Mouse (Mus musculus): Measurements from ENCODE around the gene Atpaf1. TPM values are rescaled to one million over a fixed set of nuclear protein-coding genes. Genes with fewer than 3 reads are reported as not detected.

Atpaf1 gene
- polyA plus RNA-seq, 1 experiment from 2014 or later, result 73.0 TPM

GRCm38 (mm10) chr4:115782026-115782805 is 2.4 kb upstream of the Atpaf1 start:
- ATAC-seq (replicated peaks; ENCODE audit: low FRiP score, low TSS enrichment, low read depth), result no peak
- Histone ChIP-seq H3K36me3 (ENCODE audit: control insufficient read depth, insufficient read depth, low read length) (0 out of 2 replicates have a peak, but pooled peaks cover 6% of the 10 kb centered on the region), H3K4me2 (ENCODE audit: low read length) (no peak overlapping the region), H3K27ac (ENCODE audit: low read depth) (no peak overlapping the region), H3K4me3 (ENCODE audit: low read depth, low read length) (no peak overlapping the region), H3K27me3 (replicated peaks; ENCODE audit: control insufficient read depth, insufficient read depth, low read length) (no peaks in the 10 kb centered on the region), H3K9ac (ENCODE audit: low read length) (no peak overlapping the region), H3K9me3 (ENCODE audit: control insufficient read depth, low read length) (no peaks in the 10 kb centered on the region), H3K4me1 (replicated peaks; ENCODE audit: control insufficient read depth, insufficient read depth, low read length) (peaks cover 6% of the 10 kb centered on the region; the same call in 1 of the 2 replicates)
- 84% methylated on average over 5 of the region's 5 CpGs for WGBS
- DNase-seq (ENCODE audit: low spot score), result no peak

DNA sequence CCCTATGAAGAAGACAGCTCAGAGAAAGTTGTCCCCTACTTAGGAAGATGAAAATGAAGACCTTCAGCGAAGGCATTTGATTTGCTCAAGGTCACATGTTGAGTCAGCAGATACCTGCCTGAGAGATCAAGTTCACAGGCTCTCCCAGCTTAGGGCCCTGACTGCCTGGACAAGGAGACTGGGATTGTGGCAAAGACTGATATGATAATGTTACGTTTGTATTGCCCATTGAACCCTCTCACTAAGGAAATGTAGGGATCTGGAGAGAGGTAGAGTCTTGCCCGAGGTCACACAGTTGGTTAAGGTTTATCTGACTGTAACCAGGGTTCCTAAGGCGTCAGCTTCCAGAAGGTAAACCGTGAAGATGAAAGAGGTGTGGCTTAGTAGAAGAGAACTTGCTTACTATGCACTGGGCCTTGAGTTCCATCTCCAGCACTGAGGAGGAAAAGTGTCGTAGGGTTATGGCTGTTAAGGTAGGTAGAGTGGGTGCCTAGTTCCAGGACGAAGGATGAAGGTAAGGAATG is 961 bp downstream of the Atpaf1 start:
- peak overlapping the region; percentile 64; the same call in 1 of the 2 replicates for H3K27ac ChIP-seq (ENCODE audit: low read depth)
- peaks cover 19% of the 10 kb centered on the region for H3K36me3 ChIP-seq (ENCODE audit: control insufficient read depth, insufficient read depth, low read length)
- peak overlapping the region; percentile 81 for H3K9ac ChIP-seq (ENCODE audit: low read length)
- H3K27me3 ChIP-seq (replicated peaks; ENCODE audit: control insufficient read depth, insufficient read depth, low read length), result no peaks in the 10 kb centered on the region
- peaks cover 6% of the 10 kb centered on the region; the same call in 1 of the 2 replicates for H3K4me1 ChIP-seq (replicated peaks; ENCODE audit: control insufficient read depth, insufficient read depth, low read length)
- 44% methylated on average over 7 of the region's 7 CpGs for WGBS
- peak overlapping the region; percentile 69 for H3K4me3 ChIP-seq (ENCODE audit: low read depth, low read length)
- DNase-seq (ENCODE audit: low spot score), result no peak
- H3K4me2 ChIP-seq (ENCODE audit: low read length), result peak overlapping the region; percentile 82
- ATAC-seq (replicated peaks; ENCODE audit: low FRiP score, low TSS enrichment, low read depth), result peak; percentile 20; the same call in 1 of the 2 replicates
- no peaks in the 10 kb centered on the region for H3K9me3 ChIP-seq (ENCODE audit: control insufficient read depth, low read length)

GRCm38 (mm10) chr4:115790864-115791263 is 6.3 kb downstream of the Atpaf1 start:
- ATAC-seq (replicated peaks; ENCODE audit: low FRiP score, low TSS enrichment, low read depth), result no peak
- Histone ChIP-seq H3K9me3 (ENCODE audit: control insufficient read depth, low read length) (no peaks in the 10 kb centered on the region), H3K27me3 (replicated peaks; ENCODE audit: control insufficient read depth, insufficient read depth, low read length) (no peaks in the 10 kb centered on the region), H3K36me3 (ENCODE audit: control insufficient read depth, insufficient read depth, low read length) (peaks cover 49% of the 10 kb centered on the region), H3K4me2 (ENCODE audit: low read length) (no peak overlapping the region), H3K9ac (ENCODE audit: low read length) (no peak overlapping the region), H3K4me1 (replicated peaks; ENCODE audit: control insufficient read depth, insufficient read depth, low read length) (peaks cover 4% of the 10 kb centered on the region; the same call in 1 of the 2 replicates), H3K4me3 (ENCODE audit: low read depth, low read length) (no peak overlapping the region), H3K27ac (ENCODE audit: low read depth) (no peak overlapping the region)
- DNase-seq (ENCODE audit: low spot score), result no peak
- WGBS, result 77% methylated on average over 3 of the region's 3 CpGs

DNA sequence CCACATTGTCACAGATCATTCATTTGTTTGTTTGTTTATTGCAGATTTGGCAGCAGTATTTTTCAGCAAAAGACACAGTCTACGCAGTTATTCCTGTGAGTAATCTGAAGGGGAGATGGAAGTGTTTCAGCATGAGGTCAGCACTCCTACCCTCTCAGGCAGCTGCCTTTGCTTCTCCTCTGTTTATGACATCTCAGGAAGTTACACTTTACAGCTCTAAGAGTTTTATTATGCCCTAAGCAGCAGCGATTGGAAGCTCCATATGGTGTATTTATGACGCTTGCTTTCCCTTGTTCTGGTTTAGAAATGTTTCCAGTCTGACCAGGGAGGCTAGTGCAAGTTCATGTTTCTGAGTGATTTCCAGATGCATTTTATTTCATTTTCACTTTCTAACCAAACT is 10.7 kb downstream of the Atpaf1 start:
- Histone ChIP-seq H3K9ac (ENCODE audit: low read length) (no peak overlapping the region), H3K27me3 (replicated peaks; ENCODE audit: control insufficient read depth, insufficient read depth, low read length) (no peaks in the 10 kb centered on the region), H3K4me1 (replicated peaks; ENCODE audit: control insufficient read depth, insufficient read depth, low read length) (0 out of 2 replicates have a peak, but pooled peaks cover 3% of the 10 kb centered on the region), H3K4me2 (ENCODE audit: low read length) (no peak overlapping the region), H3K4me3 (ENCODE audit: low read depth, low read length) (no peak overlapping the region), H3K36me3 (ENCODE audit: control insufficient read depth, insufficient read depth, low read length) (peaks cover 76% of the 10 kb centered on the region), H3K9me3 (ENCODE audit: control insufficient read depth, low read length) (no peaks in the 10 kb centered on the region), H3K27ac (ENCODE audit: low read depth) (peak overlapping the region; percentile 52)
- peak; percentile 81 for ATAC-seq (replicated peaks; ENCODE audit: low FRiP score, low TSS enrichment, low read depth)
- no peak for DNase-seq (ENCODE audit: low spot score)
- 32% methylated on average over 3 of the region's 3 CpGs for WGBS

- Histone ChIP-seq H3K9me3 (ENCODE audit: control insufficient read depth, low read length) (no peaks in the 10 kb centered on the region), H3K27me3 (replicated peaks; ENCODE audit: control insufficient read depth, insufficient read depth, low read length) (no peaks in the 10 kb centered on the region), H3K27ac (ENCODE audit: low read depth) (no peak overlapping the region), H3K4me2 (ENCODE audit: low read length) (no peak overlapping the region), H3K36me3 (ENCODE audit: control insufficient read depth, insufficient read depth, low read length) (peaks cover 73% of the 10 kb centered on the region), H3K4me3 (ENCODE audit: low read depth, low read length) (no peak overlapping the region), H3K4me1 (replicated peaks; ENCODE audit: control insufficient read depth, insufficient read depth, low read length) (0 out of 2 replicates have a peak, but pooled peaks cover under 1% of the 10 kb centered on the region), H3K9ac (ENCODE audit: low read length) (no peak overlapping the region)
- no peak for DNase-seq (ENCODE audit: low spot score)
- ATAC-seq (replicated peaks; ENCODE audit: low FRiP score, low TSS enrichment, low read depth), result no peak
- WGBS, result 77% methylated on average over 3 of the region's 3 CpGs
Observed at GRCm38 (mm10) chr4:115799981-115800380, 15.4 kb downstream of the Atpaf1 start.

- H3K27ac ChIP-seq (ENCODE audit: low read depth), result no peak overlapping the region
- DNase-seq (ENCODE audit: low spot score) (no peak), ATAC-seq (replicated peaks; ENCODE audit: low FRiP score, low TSS enrichment, low read depth) (no peak)
- no peaks in the 10 kb centered on the region for H3K9me3 ChIP-seq (ENCODE audit: control insufficient read depth, low read length)
- H3K4me3 ChIP-seq (ENCODE audit: low read depth, low read length), result no peak overlapping the region
- peaks cover 31% of the 10 kb centered on the region for H3K36me3 ChIP-seq (ENCODE audit: control insufficient read depth, insufficient read depth, low read length)
- H3K9ac ChIP-seq (ENCODE audit: low read length), result no peak overlapping the region
- WGBS, result 85% methylated on average over 4 of the region's 4 CpGs
- H3K27me3 ChIP-seq (replicated peaks; ENCODE audit: control insufficient read depth, insufficient read depth, low read length), result no peaks in the 10 kb centered on the region
- no peaks in the 10 kb centered on the region for H3K4me1 ChIP-seq (replicated peaks; ENCODE audit: control insufficient read depth, insufficient read depth, low read length)
- H3K4me2 ChIP-seq (ENCODE audit: low read length), result no peak overlapping the region
Observed at GRCm38 (mm10) chr4:115812326-115812725, 27.7 kb downstream of the Atpaf1 start.

DNA sequence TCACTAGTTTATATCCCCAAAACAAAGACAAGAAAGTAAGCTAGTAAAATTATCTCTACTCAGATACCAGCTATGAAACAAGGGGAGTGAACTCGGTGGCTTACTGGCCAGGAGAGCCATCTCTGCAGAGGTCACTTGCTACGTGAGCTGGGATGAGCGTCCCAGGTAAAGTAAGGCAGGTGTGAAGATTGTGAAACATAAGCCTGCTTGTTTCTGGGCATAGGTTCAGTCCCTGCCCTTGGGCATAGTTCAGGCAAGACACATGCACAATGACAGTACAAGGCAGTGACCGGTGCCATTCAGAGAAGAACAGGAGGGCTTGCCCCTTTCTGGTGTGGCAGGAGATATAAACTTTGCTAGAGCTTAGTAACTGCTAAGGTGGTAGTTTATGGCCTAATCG is 31.0 kb downstream of the Atpaf1 start:
- ATAC-seq (replicated peaks; ENCODE audit: low FRiP score, low TSS enrichment, low read depth), result no peak
- H3K4me2 ChIP-seq (ENCODE audit: low read length), result no peak overlapping the region
- 90% methylated on average over 5 of the region's 5 CpGs for WGBS

GRCm38 (mm10) chr4:115820199-115820598 is 35.6 kb downstream of the Atpaf1 start:
- no peak for ATAC-seq (replicated peaks; ENCODE audit: low FRiP score, low TSS enrichment, low read depth)
- Histone ChIP-seq H3K27me3 (replicated peaks; ENCODE audit: control insufficient read depth, insufficient read depth, low read length) (no peaks in the 10 kb centered on the region), H3K4me3 (ENCODE audit: low read depth, low read length) (no peak overlapping the region), H3K36me3 (ENCODE audit: control insufficient read depth, insufficient read depth, low read length) (0 out of 2 replicates have a peak, but pooled peaks cover 5% of the 10 kb centered on the region), H3K9me3 (ENCODE audit: control insufficient read depth, low read length) (no peaks in the 10 kb centered on the region), H3K4me1 (replicated peaks; ENCODE audit: control insufficient read depth, insufficient read depth, low read length) (no peaks in the 10 kb centered on the region), H3K4me2 (ENCODE audit: low read length) (no peak overlapping the region), H3K9ac (ENCODE audit: low read length) (no peak overlapping the region), H3K27ac (ENCODE audit: low read depth) (no peak overlapping the region)
- 51% methylated on average over 3 of the region's 3 CpGs for WGBS
- DNase-seq (ENCODE audit: low spot score), result no peak

More for the DNA sequence above, 31.0 kb downstream of the Atpaf1 start:
- no peaks in the 10 kb centered on the region for H3K9me3 ChIP-seq (ENCODE audit: control insufficient read depth, low read length)
- no peaks in the 10 kb centered on the region for H3K4me1 ChIP-seq (replicated peaks; ENCODE audit: control insufficient read depth, insufficient read depth, low read length)
- H3K27me3 ChIP-seq (replicated peaks; ENCODE audit: control insufficient read depth, insufficient read depth, low read length), result no peaks in the 10 kb centered on the region
- H3K27ac ChIP-seq (ENCODE audit: low read depth), result no peak overlapping the region
- peaks cover 31% of the 10 kb centered on the region for H3K36me3 ChIP-seq (ENCODE audit: control insufficient read depth, insufficient read depth, low read length)
- DNase-seq (ENCODE audit: low spot score), result no peak
- no peak overlapping the region for H3K9ac ChIP-seq (ENCODE audit: low read length)
- H3K4me3 ChIP-seq (ENCODE audit: low read depth, low read length), result no peak overlapping the region
